Comparison of ENCODE assay signal across 24 mouse cellular contexts in the genomic region with DNA sequence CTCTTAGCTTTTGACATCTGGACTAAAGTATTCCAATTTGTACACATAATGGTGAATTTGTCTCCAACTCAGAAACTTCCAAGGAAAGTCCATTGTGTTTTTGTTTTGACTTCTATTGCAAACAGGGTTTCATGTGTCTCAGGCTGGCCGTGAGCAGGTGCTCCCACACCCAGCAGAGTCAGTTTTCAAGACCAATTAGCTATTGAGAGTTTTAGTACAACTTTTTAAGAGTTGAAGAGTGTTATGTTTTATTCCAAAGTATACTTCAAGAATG. TPM values are rescaled to one million over a fixed set of nuclear protein-coding genes. Genes with fewer than 3 reads are reported as not detected.
DNase-seq lines count a peak whose midpoint lies in the region; ATAC-seq lines count a peak whose summit lies in the region.
"Had no signal": no experiment of that assay in that cellular context is flagged by ENCODE, and none has a peak within 500 bp of the region (broad histone marks: within the 10 kb centered on the region; RNA-seq: fewer than 3 reads in every experiment).

No protein-coding gene starts in this region.

- no peaks in the 10 kb centered on the region for H3K27me3 ChIP-seq in hindbrain, embryonic 12.5 days
- H3K27me3 ChIP-seq in hindbrain, embryonic 16.5 days (replicated peaks; ENCODE audit: control insufficient read depth, insufficient read depth, low read length), result no peaks in the 10 kb centered on the region
- H3K27me3 ChIP-seq in midbrain, embryonic 15.5 days (replicated peaks), result no peaks in the 10 kb centered on the region
- H3K27me3 ChIP-seq in midbrain, embryonic 14.5 days (ENCODE audit: control insufficient read depth, insufficient read depth, low read length), result no peaks in the 10 kb centered on the region
- H3K27me3 ChIP-seq: embryonic facial prominence, embryonic 12.5 days; kidney, embryonic 15.5 days; neural tube, embryonic 13.5 days had no signal

- no peaks in the 10 kb centered on the region for H3K9me3 ChIP-seq in hindbrain, embryonic 12.5 days (replicated peaks)
- H3K9me3 ChIP-seq in hindbrain, embryonic 16.5 days (ENCODE audit: control insufficient read depth, low read length), result no peaks in the 10 kb centered on the region
- H3K9me3 ChIP-seq in midbrain, embryonic 15.5 days, result no peaks in the 10 kb centered on the region
- no peaks in the 10 kb centered on the region for H3K9me3 ChIP-seq in midbrain, embryonic 14.5 days (ENCODE audit: control insufficient read depth, low read length)
- H3K9me3 ChIP-seq: embryonic facial prominence, embryonic 12.5 days; heart, embryonic 10.5 days; kidney, embryonic 15.5 days; neural tube, embryonic 13.5 days had no signal

- no peak overlapping the region for H3K9ac ChIP-seq in hindbrain, embryonic 12.5 days
- H3K9ac ChIP-seq in hindbrain, embryonic 16.5 days (ENCODE audit: low read depth, low read length), result no peak overlapping the region
- no peak overlapping the region for H3K9ac ChIP-seq in midbrain, embryonic 15.5 days
- no peak overlapping the region for H3K9ac ChIP-seq in midbrain, embryonic 14.5 days (replicated peaks; ENCODE audit: low read length)
- H3K9ac ChIP-seq: embryonic facial prominence, embryonic 12.5 days; kidney, embryonic 15.5 days; neural tube, embryonic 13.5 days had no signal

- H3K36me3 ChIP-seq in hindbrain, embryonic 12.5 days, result no peaks in the 10 kb centered on the region
- H3K36me3 ChIP-seq in hindbrain, embryonic 16.5 days (ENCODE audit: control insufficient read depth, insufficient read depth, low read length), result no peaks in the 10 kb centered on the region
- no peaks in the 10 kb centered on the region for H3K36me3 ChIP-seq in midbrain, embryonic 15.5 days (replicated peaks)
- no peaks in the 10 kb centered on the region for H3K36me3 ChIP-seq in midbrain, embryonic 14.5 days (ENCODE audit: control insufficient read depth, insufficient read depth, low read length)
- H3K36me3 ChIP-seq: embryonic facial prominence, embryonic 12.5 days; heart, embryonic 10.5 days; kidney, embryonic 15.5 days; neural tube, embryonic 13.5 days had no signal

- H3K27ac ChIP-seq in hindbrain, embryonic 12.5 days, result no peak overlapping the region
- no peak overlapping the region for H3K27ac ChIP-seq in hindbrain, embryonic 16.5 days (ENCODE audit: low read depth, low read length)
- H3K27ac ChIP-seq in midbrain, embryonic 15.5 days, result no peak overlapping the region
- no peak overlapping the region for H3K27ac ChIP-seq in midbrain, embryonic 14.5 days (replicated peaks; ENCODE audit: low read depth, low read length)
- H3K27ac ChIP-seq: embryonic facial prominence, embryonic 12.5 days; heart, embryonic 10.5 days; kidney, embryonic 15.5 days; left cerebral cortex, adult 2 months; neural tube, embryonic 13.5 days had no signal

- ATAC-seq in hindbrain, embryonic 12.5 days (ENCODE audit: low FRiP score), result 0 out of 2 replicates have a peak, but pooled peaks have one; percentile 30
- no peak for ATAC-seq in hindbrain, embryonic 16.5 days
- ATAC-seq in midbrain, embryonic 15.5 days (replicated peaks), result 0 out of 2 replicates have a peak, but pooled peaks have one; percentile 19
- ATAC-seq in midbrain, embryonic 14.5 days (ENCODE audit: low FRiP score, low TSS enrichment), result no peak

- 33% methylated on average over 1 of the region's 1 CpGs for WGBS in hindbrain, embryonic 12.5 days
- 26% methylated on average over 1 of the region's 1 CpGs for WGBS in hindbrain, embryonic 16.5 days
- 40% methylated on average over 1 of the region's 1 CpGs for WGBS in midbrain, embryonic 15.5 days
- 45% methylated on average over 1 of the region's 1 CpGs for WGBS in midbrain, embryonic 14.5 days

- H3K4me3 ChIP-seq in hindbrain, embryonic 12.5 days, result no peak overlapping the region
- H3K4me3 ChIP-seq in hindbrain, embryonic 16.5 days (ENCODE audit: low read length), result no peak overlapping the region
- H3K4me3 ChIP-seq in midbrain, embryonic 15.5 days, result no peak overlapping the region
- H3K4me3 ChIP-seq in midbrain, embryonic 14.5 days (replicated peaks; ENCODE audit: low read depth, low read length), result no peak overlapping the region
- H3K4me3 ChIP-seq: embryonic facial prominence, embryonic 12.5 days; heart, embryonic 10.5 days; kidney, embryonic 15.5 days; left cerebral cortex, adult 2 months; myocyte; neural tube, embryonic 13.5 days had no signal

- 0 out of 2 replicates have a peak, but pooled peaks cover 7% of the 10 kb centered on the region for H3K4me1 ChIP-seq in hindbrain, embryonic 12.5 days
- H3K4me1 ChIP-seq in hindbrain, embryonic 16.5 days (ENCODE audit: control insufficient read depth, insufficient read depth, low read depth, low read length), result no peaks in the 10 kb centered on the region
- H3K4me1 ChIP-seq in midbrain, embryonic 15.5 days, result 0 out of 2 replicates have a peak, but pooled peaks cover 10% of the 10 kb centered on the region
- H3K4me1 ChIP-seq in midbrain, embryonic 14.5 days (ENCODE audit: control insufficient read depth, insufficient read depth, low read length), result peaks cover 3% of the 10 kb centered on the region; the same call in 1 of the 2 replicates
- H3K4me1 ChIP-seq: embryonic facial prominence, embryonic 12.5 days; heart, embryonic 10.5 days; kidney, embryonic 15.5 days had no signal

- DNase-seq in embryo, embryonic 10.5 days (ENCODE audit: low spot score), result peak; percentile 21
- no peak for DNase-seq in embryo, embryonic 9.5 days (ENCODE audit: extremely low spot score)
- no peak for DNase-seq in midbrain, embryonic 14.5 days
- no peak for DNase-seq in urinary bladder, postnatal 25 days (ENCODE audit: low spot score)
- DNase-seq: adrenal gland, postnatal 10 days; cerebellum, adult 2 months; cerebellum, postnatal 25 days; heart, postnatal 4 days; kidney, adult 11 months; layer of hippocampus, adult 9-11 months; lung, postnatal 10 days; retina, postnatal 1 day; thymus, postnatal 14 days had no signal

- no peak overlapping the region for H3K4me2 ChIP-seq in hindbrain, embryonic 12.5 days (replicated peaks)
- H3K4me2 ChIP-seq in hindbrain, embryonic 16.5 days (ENCODE audit: low read length), result no peak overlapping the region
- no peak overlapping the region for H3K4me2 ChIP-seq in midbrain, embryonic 15.5 days
- no peak overlapping the region for H3K4me2 ChIP-seq in midbrain, embryonic 14.5 days (ENCODE audit: low read length)
- H3K4me2 ChIP-seq: embryonic facial prominence, embryonic 12.5 days; kidney, embryonic 15.5 days; neural tube, embryonic 13.5 days had no signal

RNA-seq across cellular contexts. Expression of a gene that starts 44.1 kb away (rescaled TPM):
- 0.25 and 0.48 TPM in 2 replicates for polyA plus RNA-seq in hindbrain, embryonic 12.5 days (2016; fragmentation: Nextera tagmentation; extraction: Ambion mirVana)
- polyA plus RNA-seq in hindbrain, embryonic 16.5 days (2015; fragmentation: Nextera tagmentation; extraction: Ambion mirVana), result not detected in 2 replicates
- 0.04 TPM in 1 of 2 replicates, not detected in the other for polyA plus RNA-seq in midbrain, embryonic 15.5 days (2015; fragmentation: Nextera tagmentation; extraction: Ambion mirVana)
- polyA plus RNA-seq in midbrain, embryonic 14.5 days (2014; fragmentation: Nextera tagmentation; extraction: Ambion mirVana), result 0.05 TPM in 1 of 2 replicates, not detected in the other
- polyA plus RNA-seq: cerebellum, adult 2 months; liver, adult 2 months; neural tube, embryonic 13.5 days; spleen, adult 2 months had no signal

Comparison
In these comparisons a context has a peak if more than half of its experiments do, and no peak if none do; other contexts are left out.
1. ATAC-seq: peak in hindbrain, embryonic 12.5 days (single experiment) and midbrain, embryonic 15.5 days (single experiment); none in hindbrain, embryonic 16.5 days (single experiment) and midbrain, embryonic 14.5 days (single experiment).